Mouse (Mus musculus): Measurements from ENCODE around the gene Grwd1. TPM values are rescaled to one million over a fixed set of nuclear protein-coding genes. Genes with fewer than 3 reads are reported as not detected.

Grwd1 gene
- total RNA-seq, 4 experiments from 2014 or later = 10.2 to 16.0 (median 13.6) TPM

DNA sequence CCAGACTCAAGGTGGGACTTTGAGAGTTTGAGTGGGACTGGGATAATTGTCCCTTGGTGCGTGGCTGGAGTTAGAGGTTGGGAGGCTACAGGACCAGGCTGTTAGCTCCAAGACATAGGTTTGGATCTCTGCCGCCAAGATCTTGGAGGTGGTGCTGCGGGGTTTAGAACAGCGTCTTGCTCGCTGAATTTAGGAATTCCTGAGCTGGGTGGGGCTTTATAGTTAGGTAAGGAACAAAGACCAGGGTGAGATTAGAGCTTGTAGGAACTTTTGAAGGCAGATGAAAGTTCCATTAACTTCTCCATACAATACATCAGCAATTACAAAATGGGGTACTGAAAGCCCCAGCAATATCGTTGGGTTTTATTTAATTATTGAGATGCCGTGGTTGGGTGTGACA is 30.7 kb downstream of the Grwd1 start:
- no peak for DNase-seq (ENCODE audit: low spot score)

DNA sequence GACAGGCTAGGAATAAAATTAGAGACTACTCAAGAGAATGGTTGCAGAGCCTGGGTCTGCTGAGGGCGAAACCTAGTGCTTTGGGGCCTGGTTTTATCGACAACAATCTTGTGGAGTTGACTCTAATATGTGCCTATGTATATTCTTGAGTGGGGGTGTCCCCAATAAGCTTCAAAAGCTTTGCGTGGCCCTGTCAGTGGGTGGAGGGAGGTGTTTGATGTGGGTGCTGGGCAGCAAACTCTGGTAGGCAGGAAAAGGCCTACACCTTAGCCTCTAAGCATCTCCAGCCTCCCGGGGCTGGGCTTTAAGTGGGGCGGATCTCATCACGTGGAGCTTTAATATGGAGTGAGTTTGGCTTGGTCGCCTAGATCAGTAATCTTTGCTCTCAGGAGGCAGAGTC is 31.8 kb downstream of the Grwd1 start:
- no peak for DNase-seq (ENCODE audit: low spot score)

DNA sequence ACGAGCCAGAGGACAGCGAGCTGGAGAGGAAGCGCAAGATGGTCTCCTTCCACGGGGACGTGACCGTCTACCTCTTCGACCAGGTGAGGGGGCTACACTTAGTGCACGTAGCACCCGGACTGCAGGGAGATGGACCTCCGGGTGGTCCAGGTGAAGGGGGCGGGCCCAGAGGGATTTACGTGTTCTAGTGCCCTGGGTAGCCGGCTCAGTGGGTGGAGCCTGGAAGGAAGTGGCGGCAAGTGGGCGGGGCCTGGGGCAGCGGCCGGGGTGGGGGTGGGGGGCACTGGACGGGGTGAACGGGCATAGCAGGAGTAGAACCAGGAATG is 32.3 kb downstream of the Grwd1 start:
- DNase-seq (ENCODE audit: low spot score) = no peak

DNA sequence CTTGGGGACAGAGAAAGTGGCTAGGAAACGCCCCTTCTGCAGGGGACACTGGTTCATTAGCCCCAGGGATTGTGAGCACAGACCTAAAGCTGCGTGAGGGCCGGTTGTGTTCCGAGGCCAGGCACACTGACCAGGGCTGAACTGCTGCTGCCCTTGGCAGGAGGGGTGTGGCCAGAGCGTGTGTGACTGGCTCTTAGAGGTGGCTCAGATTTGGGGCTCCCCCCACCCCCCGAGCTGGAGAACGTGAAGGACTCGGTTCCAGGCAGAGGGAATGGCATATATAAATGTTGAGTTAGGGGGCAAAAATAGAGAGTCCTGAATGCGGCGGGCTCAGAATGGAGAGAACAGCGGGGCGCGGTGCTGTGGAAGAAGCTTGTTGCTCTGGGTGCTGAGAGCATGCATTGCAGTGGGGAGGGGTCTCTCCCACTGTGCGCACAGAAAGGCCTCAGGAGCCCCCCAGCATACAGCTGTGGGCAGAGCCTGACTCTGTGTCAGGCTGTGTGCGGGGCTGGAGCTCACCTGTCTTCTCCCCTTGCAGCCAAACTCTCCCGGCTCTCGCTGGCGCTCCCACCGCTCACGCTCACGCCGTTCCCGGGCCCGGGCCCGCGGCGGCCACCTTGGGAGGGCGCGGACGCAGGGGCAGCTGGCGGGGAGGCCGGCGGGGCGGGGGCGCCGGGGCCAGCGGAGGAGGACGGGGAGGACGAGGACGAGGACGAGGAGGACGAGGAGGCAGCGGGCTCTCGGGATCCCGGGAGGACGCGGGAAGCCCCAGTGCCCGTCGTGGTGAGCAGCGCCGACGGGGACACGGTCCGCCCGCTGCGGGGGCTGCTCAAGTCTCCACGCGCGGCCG is 32.9 kb downstream of the Grwd1 start:
- DNase-seq (ENCODE audit: low spot score) = no peak

DNA sequence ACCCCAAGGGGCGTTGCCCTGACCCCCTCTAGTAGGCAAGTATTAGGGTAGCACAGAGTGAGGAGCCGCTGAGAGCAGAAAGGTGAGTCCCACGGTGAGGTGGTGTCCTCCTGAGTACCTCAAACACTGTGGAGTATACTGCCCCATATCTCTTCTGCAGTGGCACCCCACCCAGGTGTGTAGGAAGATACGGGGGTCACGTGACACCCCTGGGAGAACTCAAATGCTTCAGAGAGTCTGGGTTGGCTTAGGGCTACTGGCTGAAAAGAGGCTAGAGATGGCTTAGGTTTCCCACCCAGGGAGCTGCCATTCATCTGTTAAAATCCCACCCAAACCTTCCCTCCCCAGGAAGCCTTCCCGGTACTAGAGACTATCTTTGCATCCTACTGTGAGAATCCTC is 33.8 kb downstream of the Grwd1 start:
- DNase-seq (ENCODE audit: low spot score) = no peak

DNA sequence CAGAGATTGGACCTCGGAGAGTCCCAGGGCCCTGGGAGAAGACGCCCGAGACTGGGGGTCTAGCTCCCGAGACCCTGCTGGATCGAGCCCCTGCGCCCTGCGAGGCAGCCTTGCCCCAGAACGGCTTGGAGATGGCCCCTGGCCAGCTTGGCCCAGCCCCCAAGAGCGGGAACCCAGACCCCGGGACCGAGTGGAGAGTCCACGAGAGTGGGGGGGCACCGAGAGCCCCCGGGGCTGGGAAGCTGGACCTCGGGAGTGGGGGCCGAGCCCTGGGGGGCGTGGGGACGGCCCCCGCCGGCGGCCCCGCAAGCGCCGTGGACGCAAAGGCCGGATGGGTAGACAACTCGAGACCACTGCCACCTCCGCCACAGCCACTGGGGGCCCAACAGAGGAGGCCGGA is 35.8 kb downstream of the Grwd1 start:
- DNase-seq (ENCODE audit: low spot score) = no peak

DNA sequence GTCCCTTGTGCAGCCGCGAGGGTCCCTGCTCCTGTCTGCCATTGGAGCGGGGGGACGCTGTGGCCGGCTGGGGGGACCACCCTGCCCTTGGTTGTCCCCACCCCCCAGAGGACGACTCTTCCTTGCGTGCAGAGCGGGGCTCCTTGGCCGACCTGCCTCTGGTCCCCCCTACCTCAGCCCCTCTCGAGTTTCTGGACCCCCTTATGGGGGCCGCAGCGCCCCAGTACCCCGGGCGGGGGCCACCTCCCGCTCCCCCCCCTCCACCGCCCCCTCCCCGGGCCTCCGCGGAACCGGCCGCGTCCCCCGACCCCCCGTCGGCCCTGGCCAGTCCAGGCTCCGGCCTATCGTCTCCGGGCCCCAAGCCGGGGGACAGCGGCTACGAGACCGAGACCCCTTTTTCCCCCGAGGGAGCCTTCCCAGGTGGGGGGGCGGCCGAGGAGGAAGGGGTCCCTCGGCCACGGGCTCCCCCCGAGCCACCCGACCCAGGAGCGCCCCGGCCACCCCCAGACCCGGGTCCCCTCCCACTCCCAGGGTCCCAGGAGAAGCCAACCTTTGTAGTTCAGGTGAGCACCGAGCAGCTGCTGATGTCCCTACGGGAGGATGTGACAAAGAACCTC is 36.7 kb downstream of the Grwd1 start:
- DNase-seq (ENCODE audit: low spot score) = no peak

DNA sequence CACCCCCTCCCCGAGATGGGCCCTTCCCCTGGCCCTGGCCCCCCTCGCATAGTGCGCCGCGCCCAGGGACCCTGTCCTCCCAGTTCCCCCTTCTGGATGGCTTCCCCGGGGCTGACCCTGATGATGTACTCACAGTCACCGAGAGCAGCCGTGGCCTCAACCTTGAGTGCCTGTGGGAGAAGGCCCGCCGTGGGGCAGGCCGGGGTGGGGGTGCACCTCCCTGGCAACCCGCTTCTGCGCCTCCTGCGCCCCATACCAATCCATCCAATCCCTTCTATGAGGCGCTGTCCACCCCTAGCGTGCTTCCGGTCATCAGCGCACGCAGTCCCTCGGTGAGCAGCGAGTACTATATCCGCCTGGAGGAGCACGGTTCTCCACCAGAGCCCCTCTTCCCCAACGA is 37.5 kb downstream of the Grwd1 start:
- no peak for DNase-seq (ENCODE audit: low spot score)

DNA sequence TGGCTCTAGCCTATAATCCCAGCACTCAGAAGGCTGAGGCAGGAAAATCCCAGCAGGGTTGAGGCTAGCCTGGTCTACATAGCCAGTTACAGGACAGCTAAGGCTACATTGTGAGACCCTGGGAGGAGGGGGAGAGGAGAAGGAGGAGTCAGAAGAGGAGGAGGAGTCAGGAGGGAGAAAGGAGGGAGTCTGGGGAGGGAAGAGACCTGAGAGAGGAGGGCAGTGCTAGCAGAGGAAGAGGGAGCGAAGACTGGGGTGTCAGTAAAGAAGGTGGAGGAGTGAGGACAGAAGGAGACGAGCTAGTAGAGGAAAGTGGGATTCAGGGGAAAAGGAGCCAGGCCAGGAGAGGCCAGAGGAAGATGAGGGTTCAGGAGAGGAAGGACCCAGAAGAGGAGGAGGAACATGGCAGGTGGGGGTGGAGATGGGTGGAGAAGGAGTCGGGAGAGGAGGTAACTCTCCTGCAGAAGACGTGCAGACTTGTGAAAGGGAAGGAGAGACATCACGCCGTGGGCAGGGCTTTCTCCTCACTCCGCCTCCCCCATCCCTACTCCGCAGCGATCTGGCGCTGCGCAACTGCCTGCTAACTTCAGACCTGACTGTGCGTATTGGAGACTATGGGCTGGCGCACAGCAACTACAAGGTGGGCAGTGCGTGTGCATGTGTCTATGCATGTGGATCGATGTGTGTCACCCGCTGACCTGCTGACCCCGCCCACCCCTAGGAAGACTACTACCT is 38.8 kb downstream of the Grwd1 start:
- no peak for DNase-seq (ENCODE audit: low spot score)

DNA sequence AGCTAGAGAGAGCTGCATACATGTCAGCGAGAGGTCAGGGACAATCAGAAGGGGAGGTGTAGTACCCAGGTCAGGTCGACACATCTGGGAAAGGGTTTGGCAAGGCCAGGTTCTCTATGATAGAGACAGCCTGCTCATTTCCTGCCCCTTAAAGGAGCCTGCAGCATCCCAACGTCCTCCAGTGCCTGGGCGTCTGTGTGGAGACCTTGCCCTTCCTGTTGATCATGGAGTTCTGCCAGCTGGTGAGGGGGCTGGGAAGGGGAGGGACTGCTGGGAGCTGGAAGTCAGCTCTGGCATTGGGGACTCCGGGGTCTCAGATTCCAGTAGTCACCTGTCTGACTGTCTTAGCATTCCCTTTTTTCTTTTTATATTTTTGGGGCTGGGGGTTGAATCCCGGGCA is 40.0 kb downstream of the Grwd1 start:
- no peak for DNase-seq (ENCODE audit: low spot score)

DNA sequence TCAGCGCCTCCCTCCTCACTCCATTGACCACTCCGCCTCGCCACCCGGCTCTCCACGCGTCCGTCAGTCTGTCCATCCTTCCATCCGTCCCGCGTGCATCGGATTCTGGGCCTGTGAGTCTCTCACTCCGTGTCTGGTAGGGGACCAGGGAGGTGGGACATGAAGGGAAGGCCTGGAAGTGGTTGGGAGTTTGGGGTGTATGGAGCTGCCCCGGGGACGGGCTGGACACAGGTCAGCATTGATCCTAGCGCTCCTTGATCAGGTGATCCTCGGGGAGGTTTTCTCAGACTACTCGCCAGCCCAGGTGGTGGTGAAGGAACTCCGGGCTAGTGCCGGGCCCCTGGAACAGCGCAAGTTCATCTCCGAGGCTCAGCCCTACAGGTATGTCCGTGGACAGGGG is 43.1 kb downstream of the Grwd1 start:
- DNase-seq (ENCODE audit: low spot score) = no peak

DNA sequence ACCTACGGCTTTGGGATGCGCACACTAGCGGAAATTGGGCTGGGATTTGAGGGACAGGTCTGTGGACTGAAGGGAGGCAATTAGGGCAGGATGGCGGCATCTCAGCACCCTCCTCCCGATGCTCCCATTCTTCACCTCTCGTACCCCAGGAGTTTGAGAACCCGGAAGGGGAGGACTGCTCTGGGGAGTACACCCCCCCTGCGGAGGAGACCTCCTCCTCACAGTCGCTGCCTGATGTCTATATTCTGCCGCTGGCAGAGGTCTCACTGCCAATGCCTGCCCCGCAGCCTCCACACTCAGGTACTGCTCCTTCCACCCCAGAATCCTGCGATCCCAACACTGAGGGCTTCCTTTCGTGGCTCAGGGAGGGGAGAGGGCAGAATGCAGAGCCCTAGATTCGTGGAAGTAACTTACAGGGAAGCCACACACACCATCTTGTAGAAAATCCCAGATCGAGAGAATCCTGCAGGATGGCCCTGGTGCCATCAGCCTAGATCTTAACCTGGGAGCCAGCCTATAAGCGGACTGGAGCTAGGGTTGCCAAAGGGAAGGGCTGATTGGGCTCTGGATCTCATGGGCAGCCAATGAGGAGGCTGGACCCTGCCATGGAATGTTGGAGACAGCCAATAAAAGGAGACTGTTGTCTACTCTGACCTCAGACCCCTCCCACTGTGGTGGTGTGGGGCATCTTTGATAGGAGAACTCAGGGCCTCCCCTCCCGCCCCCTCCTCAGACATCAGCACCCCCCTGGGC is 43.9 kb downstream of the Grwd1 start:
- DNase-seq (ENCODE audit: low spot score) = no peak

DNA sequence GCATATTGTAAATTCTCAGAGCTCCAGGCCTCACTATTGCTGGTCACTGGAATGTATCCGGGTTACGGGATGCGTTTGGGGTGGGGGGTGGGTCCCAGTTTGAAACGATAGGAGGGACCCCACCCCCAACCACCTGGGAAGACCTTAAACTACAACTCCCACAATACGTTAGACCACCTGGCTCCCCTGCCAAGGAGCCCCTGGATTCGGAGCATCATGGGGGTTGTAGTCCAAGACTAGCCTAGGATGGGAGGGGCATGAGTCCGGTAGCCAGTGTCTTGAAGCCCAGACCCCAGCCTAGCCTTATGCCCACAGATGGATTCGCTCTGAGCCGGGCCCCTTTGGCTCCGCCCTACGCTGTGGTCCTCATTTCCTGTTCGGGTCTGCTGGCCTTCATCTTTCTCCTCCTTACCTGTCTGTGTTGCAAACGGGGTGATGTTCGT is 44.6 kb downstream of the Grwd1 start:
- DNase-seq (ENCODE audit: low spot score) = no peak

DNA sequence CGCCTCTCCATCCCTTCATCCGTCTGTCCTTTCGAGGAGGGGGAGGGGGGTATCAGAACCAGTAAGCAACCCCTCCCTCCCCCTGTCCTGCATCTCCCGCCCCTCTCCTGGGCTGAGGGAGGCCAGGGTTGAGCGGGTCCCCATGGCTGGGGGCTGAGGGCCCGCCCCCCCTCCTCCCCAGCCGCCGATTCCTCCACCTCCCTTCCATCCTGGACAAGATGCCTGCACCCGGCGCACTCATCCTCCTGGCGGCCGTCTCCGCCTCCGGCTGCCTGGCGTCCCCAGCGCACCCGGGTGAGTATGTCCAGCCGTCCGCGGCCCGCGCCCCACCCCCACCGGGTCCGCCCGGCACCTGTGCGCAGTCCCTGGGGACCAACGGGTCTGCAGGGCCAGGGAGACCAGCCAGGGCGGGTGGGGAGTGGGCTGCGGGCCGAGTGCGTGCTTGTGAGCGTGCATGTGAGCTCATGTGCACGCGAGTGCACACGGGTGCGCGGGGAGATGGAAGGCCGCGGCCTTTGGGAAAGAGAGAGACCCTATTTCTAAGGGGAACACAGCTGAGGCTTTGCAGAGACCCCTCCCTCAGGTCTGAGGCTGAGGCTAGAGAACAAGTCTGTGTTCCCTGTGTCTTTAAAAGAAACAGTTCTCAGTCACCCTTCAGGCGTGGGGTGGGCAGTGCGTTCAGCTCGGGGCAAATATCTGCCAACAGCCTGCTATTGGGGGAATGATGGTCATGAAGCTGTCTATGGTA is 45.2 kb downstream of the Grwd1 start:
- no peak for DNase-seq (ENCODE audit: low spot score)

DNA sequence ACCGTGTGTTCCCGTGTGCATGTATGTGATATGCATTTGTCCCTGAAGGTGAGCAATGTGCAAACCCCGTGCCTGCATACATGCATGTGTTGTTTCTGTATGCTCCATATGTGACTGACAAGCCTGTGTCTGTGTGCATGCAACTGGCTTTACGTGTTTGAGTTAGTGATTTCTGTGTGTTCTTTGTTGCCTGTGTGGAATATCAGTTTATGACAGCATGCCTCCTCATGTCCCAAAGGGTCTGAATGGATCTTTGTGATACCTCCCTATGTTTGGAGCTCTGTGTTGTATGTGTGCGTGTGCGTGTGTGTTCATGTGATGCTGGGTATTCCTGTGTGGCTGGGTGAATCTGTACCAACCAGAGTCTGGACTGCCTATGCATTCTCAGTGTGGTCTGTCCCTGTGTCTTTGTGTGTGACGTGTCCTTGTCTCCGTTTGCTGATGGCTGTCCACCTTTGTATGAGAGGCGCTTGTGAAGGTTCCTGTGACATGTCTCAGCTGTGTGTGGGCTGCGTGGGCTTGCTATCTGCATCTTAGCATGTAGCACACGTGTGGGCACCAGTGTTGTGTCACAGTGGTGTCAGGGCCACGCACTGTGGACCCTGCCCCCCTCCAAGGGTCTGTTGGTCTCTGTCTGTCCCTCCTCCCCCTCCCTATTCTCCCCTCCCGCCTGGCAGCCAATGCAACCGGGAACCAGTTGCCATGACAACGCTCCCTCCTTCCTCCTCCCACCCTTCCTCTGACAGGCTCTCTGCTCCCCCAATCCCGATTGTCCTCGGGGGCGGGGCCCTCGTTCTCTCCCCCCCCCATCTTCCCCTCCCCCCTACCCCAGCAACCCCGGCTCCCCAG is 46.0 kb downstream of the Grwd1 start, which contains the start of gene Sult2b1:
Gene Sult2b1, minus strand, starts transcription at position 146 of the 849 bp plus-strand sequence.
- no peak for DNase-seq (ENCODE audit: low spot score)

DNA sequence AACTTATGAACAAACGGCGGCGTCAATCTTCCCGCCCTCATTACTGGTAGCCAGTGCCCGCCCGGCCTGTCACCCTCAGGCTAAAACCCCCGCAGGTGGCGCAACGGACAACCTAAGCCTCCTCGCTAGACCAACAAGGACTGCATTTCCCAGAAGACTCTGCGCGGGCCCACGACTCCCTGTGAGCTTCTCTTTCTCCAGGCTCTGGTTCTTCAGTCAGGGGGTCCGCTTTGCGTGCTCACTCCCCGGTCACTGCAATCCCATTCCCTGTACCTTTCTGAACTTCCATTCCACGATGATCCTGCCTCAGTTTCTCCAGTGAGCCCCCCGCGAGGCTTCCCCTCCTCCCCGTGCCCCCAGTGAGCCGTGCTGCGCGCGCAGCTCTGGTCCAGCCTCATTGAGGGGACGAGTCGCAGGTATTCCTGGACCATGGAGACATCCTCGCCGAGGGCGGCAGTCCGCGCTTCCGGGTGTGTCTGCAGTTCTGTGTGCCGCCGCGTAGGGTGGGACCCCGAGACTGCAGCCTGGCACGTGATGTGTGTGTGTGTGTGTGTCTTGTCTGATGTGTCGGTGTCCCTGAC is 47.1 kb downstream of the Grwd1 start, which contains the start of gene Lmtk3:
Gene Lmtk3, plus strand, starts transcription at position 228 of the 581 bp plus-strand sequence.
- DNase-seq (ENCODE audit: low spot score) = no peak

DNA sequence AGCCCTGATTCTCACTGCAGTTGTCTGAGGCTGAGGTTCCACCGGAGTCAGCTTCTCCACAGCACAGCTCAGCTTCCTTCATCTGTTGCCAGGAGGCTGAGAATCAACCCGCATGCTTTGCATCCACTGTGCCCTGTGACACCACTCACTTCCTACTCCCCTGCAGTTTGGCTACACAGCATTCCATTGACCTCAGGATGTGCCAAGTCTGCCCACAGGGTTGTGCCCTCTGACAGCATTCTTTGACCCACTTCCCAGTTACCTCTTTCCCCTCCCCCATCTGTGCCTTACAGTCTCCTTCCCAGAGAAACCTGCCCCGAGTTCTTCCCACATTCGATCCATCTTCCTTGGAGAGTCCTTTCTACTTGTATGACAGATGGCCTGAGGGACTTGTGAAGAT is 48.5 kb downstream of the Grwd1 start:
- DNase-seq (ENCODE audit: low spot score) = no peak

DNA sequence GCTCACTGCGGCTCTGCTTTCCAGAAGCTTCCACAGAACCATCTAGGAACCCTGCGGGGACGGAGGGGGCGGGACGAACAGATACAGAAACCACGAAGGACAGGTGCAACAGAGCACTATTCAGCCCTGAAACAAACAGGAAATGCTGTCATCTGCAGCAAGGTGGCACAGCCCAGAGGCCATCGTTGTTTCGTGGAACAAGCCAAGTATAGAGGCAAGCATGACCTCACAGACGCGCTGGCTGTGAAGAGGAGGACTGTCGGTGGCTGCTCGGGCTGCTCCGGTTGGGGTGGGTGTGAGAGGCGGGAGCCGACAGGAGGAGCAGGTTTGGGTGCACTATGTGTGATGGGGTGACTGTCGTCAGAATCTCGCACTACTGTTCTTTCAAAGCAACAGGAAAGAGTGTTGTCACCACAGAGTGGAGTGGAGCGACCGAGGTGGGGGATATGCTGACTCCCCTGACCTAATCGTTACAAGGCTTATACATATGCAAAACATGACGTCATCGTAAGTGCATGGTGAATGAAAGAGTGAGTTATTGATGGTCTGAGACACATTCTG is 51.6 kb downstream of the Grwd1 start:
- DNase-seq (ENCODE audit: low spot score) = no peak

DNA sequence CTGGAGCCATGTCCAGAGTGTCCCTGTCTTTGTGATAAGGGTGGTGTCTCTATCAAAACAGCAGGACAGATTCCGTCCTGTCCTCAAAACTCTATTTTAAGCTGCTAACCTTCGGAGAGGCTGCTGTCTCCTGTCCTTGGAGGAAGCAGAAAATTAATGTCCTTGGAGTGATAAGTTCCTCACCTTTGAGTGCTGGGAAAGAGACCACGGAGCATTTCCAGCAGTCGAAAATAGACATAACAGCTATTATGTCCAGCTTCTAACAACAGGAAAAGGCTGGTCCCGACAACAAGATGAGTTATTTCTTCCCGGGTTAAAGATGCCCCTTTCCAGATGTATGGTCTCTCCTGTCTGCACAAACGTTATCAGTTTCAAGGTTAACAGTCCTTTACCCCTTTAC is 55.5 kb downstream of the Grwd1 start:
- DNase-seq (ENCODE audit: low spot score) = no peak

Measured in heart, adult 8-10 months (tissue).